14 mouse cellular contexts compared by ENCODE assay signal in the genomic region with DNA sequence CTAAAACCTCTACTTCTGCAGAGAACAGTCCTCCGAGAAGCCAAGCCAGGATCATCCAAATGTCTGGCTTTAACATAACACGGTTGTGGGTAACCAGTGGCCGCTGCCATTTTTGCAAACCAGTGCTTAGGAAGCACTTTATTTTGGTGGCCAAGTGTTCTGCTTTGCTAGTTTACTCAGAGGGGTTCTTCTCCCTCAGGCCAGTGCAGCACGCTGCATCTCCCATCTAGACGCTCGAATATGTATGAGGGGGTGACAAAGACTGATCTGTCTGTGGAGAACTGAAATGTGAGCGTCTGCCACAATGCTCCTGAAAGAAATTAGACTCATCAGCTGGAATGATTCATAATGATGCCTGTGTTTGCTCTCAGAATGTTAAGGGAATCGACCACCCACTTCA. TPM values are rescaled to one million over a fixed set of nuclear protein-coding genes. Genes with fewer than 3 reads are reported as not detected.
A peak's percentile ranks its signal among the peaks of the same experiment; 100 is the strongest.
DNase-seq lines count a peak whose midpoint lies in the region; ATAC-seq and TF ChIP-seq lines count a peak whose summit lies in the region.
"Had no signal": no experiment of that assay in that cellular context is flagged by ENCODE, and none has a peak within 500 bp of the region (broad histone marks: within the 10 kb centered on the region; RNA-seq: fewer than 3 reads in every experiment).

No protein-coding gene starts in this region.

- H3K9me3 ChIP-seq in liver, postnatal 0 days (ENCODE audit: low read length): no peaks in the 10 kb centered on the region
- H3K9me3 ChIP-seq: limb, embryonic 12.5 days; lung, embryonic 15.5 days had no signal

- H3K9ac ChIP-seq in liver, postnatal 0 days (replicated peaks): no peak overlapping the region
- H3K9ac ChIP-seq: limb, embryonic 12.5 days; lung, embryonic 15.5 days had no signal

- H3K4me2 ChIP-seq in liver, postnatal 0 days (ENCODE audit: low read depth, low read length): no peak overlapping the region
- H3K4me2 ChIP-seq: limb, embryonic 12.5 days; lung, embryonic 15.5 days had no signal

- no peak for TF ChIP-seq EP300 in liver, postnatal 0 days (IDR thresholded peaks at IDR 0.05; ENCODE audit: low read depth)

- DNase-seq in embryo, embryonic 10.5 days (ENCODE audit: low spot score): peak; percentile 42
- no peak for DNase-seq in embryo, embryonic 9.5 days (ENCODE audit: extremely low spot score)
- peak; percentile 24 for DNase-seq in right cerebral cortex, adult 18-20 months
- DNase-seq in right cerebral cortex, postnatal 4 days: no peak
- peak in 1 of 2 experiments; percentile 18 for DNase-seq in left cerebral cortex, adult 2 months (ENCODE audit: extremely low spot score in 1 of 2, low spot score in 2 of 2)
- DNase-seq in liver, postnatal 0 days: no peak
- no peak for DNase-seq in kidney, postnatal 4 days
- DNase-seq in heart, postnatal 25 days (ENCODE audit: low spot score): no peak

- H3K36me3 ChIP-seq in liver, postnatal 0 days (replicated peaks; ENCODE audit: insufficient read depth, low read length): no peaks in the 10 kb centered on the region
- H3K36me3 ChIP-seq: limb, embryonic 12.5 days; lung, embryonic 15.5 days had no signal

- WGBS in liver, postnatal 0 days (ENCODE audit: insufficient replicate concordance): 74% methylated on average over 8 of the region's 8 CpGs

- no peaks in the 10 kb centered on the region for H3K27me3 ChIP-seq in liver, postnatal 0 days (ENCODE audit: insufficient read depth, low read length)
- H3K27me3 ChIP-seq: limb, embryonic 12.5 days; lung, embryonic 15.5 days had no signal

- H3K4me1 ChIP-seq in liver, postnatal 0 days (ENCODE audit: insufficient read depth): no peaks in the 10 kb centered on the region
- H3K4me1 ChIP-seq: limb, embryonic 12.5 days; lung, embryonic 15.5 days had no signal

- no peak; the same call in 1 of the 2 replicates for TF ChIP-seq CTCF in left cerebral cortex, adult 2 months (IDR thresholded peaks at IDR 0.05)
- no peak for TF ChIP-seq CTCF in liver, postnatal 0 days (IDR thresholded peaks at IDR 0.05; ENCODE audit: low read depth)

- peak overlapping the region; percentile 1; the same call in 1 of the 2 replicates for H3K27ac ChIP-seq in left cerebral cortex, adult 2 months
- no peak overlapping the region for H3K27ac ChIP-seq in liver, postnatal 0 days (ENCODE audit: low read depth)
- H3K27ac ChIP-seq: limb, embryonic 12.5 days; lung, embryonic 15.5 days had no signal

- H3K4me3 ChIP-seq in left cerebral cortex, adult 2 months: no peak overlapping the region
- H3K4me3 ChIP-seq in liver, postnatal 0 days (ENCODE audit: low read depth, low read length): no peak overlapping the region
- H3K4me3 ChIP-seq: limb, embryonic 12.5 days; lung, embryonic 15.5 days had no signal

- ATAC-seq in liver, postnatal 0 days: no peak

- intact Hi-C loops in left cerebral cortex, adult 2 months (cut with DNase I): no loop called here
- intact Hi-C loops in heart, postnatal 25 days (cut with DNase I): no loop called here

RNA-seq across cellular contexts. Expression of a gene that starts 11.2 kb away (rescaled TPM):
- total RNA-seq in left cerebral cortex, adult 2 months (2021): not detected
- polyA plus RNA-seq in liver, postnatal 0 days (2015; fragmentation: Nextera tagmentation; extraction: Ambion mirVana): not detected in 2 replicates
- total RNA-seq in heart, postnatal 25 days (2021): not detected
- total RNA-seq: gastrocnemius, adult 18-20 months had no signal
- polyA plus RNA-seq: cortical plate, adult 2 months; heart, embryonic 16.5 days; kidney, embryonic 14.5 days; limb, embryonic 12.5 days; lung, embryonic 15.5 days had no signal

Comparison
In these comparisons a context has a peak if more than half of its experiments do, and no peak if none do; other contexts are left out.
1. DNase-seq: peak in embryo, embryonic 10.5 days (single experiment) and right cerebral cortex, adult 18-20 months (single experiment); none in embryo, embryonic 9.5 days (single experiment), right cerebral cortex, postnatal 4 days (single experiment), liver, postnatal 0 days (single experiment), kidney, postnatal 4 days (0 of 2) and heart, postnatal 25 days (single experiment).